Mouse (Mus musculus) heart, embryonic 12.5 days (tissue): Measurements from ENCODE around the gene Ciita. TPM values are rescaled to one million over a fixed set of nuclear protein-coding genes. Genes with fewer than 3 reads are reported as not detected.

Experiments used
- ATAC-seq: fragments of 200-750 bp; cut with Nextera tagmentation; 2 replicates; pipeline ENCODE4 v1.8.0; 2017; ENCODE audit warnings: moderate TSS enrichment, moderate library complexity; ENCODE audit not compliant: insufficient number of reproducible peaks, low FRiP score
- H3K27ac ChIP-seq: fragments of 300-500 bp; sonication (generic); 2 replicates; pipeline ENCODE4 v1.5.1; 2016; ENCODE audit warnings: mild to moderate bottlenecking, moderate library complexity; ENCODE audit not compliant: poor library complexity, severe bottlenecking
- H3K27me3 ChIP-seq: fragments of 300-500 bp; sonication (generic); replicated peaks from 2 replicates; pipeline ENCODE4 v1.6.1; 2016; ENCODE audit warnings: mild to moderate bottlenecking, moderate library complexity
- H3K36me3 ChIP-seq: fragments of 300-500 bp; sonication (generic); 2 replicates; pipeline ENCODE4 v1.6.1; 2016; ENCODE audit warnings: mild to moderate bottlenecking, moderate library complexity
- H3K4me1 ChIP-seq: fragments of 300-500 bp; sonication (generic); replicated peaks from 2 replicates; pipeline ENCODE4 v1.6.1; 2016; ENCODE audit warnings: mild to moderate bottlenecking
- H3K4me2 ChIP-seq: fragments of 300-500 bp; sonication (generic); 2 replicates; pipeline ENCODE4 v1.6.1; 2016; ENCODE audit warnings: mild to moderate bottlenecking, moderate library complexity
- H3K4me3 ChIP-seq: fragments of 300-500 bp; sonication (generic); 2 replicates; pipeline ENCODE4 v1.5.1; 2016; ENCODE audit warnings: mild to moderate bottlenecking
- H3K9ac ChIP-seq: fragments of 300-500 bp; sonication (generic); 2 replicates; pipeline ENCODE4 v1.6.1; 2016; ENCODE audit warnings: mild to moderate bottlenecking, moderate library complexity
- H3K9me3 ChIP-seq: fragments of 300-500 bp; sonication (generic); replicated peaks from 2 replicates; pipeline ENCODE4 v1.6.1; 2016; ENCODE audit warnings: mild to moderate bottlenecking, moderate library complexity
- WGBS: fragments of 180-500 bp; shearing (Covaris S2); methylation state at CpG from one replicate; pipeline ENCODE4 v1.1.7; 2016; 5-methylcytosine and 5-hydroxymethylcytosine counted together
- polyA plus RNA-seq: library from polyadenylated mRNA; unstranded; fragments of >200 nt; fragmentation: Nextera tagmentation; extraction: Ambion mirVana; gene quantifications from 2 replicates; pipeline ENCODE4 v1.2.1, GENCODE M21; 2016

Ciita gene
- polyA plus RNA-seq, 1 experiment from 2014 or later, result 0.17 TPM

DNA sequence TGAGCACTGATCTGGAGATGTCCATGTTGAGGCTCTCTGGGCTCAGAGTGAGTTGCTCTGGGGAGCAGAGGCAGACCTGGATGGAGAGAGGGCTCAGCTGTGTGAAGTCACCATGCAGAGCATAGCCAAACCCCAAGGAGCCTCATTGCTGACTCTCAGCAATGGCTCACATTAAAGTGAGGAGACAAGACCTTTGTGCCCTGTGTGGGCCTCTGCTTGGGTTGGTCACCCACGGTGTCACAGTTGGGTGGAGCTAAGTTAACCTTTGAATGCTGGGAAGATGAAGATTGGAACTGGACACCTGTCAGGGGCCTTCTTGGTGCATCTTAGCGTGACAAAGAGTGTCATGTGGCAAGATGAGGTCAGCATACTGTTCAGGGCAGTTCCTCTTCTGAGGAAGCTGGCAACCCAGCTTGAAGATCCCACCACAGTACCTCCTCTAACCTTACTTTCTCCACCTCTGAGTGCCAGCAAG is 16.0 kb downstream of the Ciita start:
- no peaks in the 10 kb centered on the region for H3K9me3 ChIP-seq
- ATAC-seq, result no peak
- H3K27ac ChIP-seq, result no peak overlapping the region
- H3K36me3 ChIP-seq, result no peaks in the 10 kb centered on the region
- no peak overlapping the region for H3K4me2 ChIP-seq
- H3K4me3 ChIP-seq, result no peak overlapping the region
- H3K9ac ChIP-seq, result no peak overlapping the region
- H3K27me3 ChIP-seq, result peaks cover 22% of the 10 kb centered on the region
- WGBS, result 63% methylated on average over 2 of the region's 2 CpGs
- H3K4me1 ChIP-seq, result no peaks in the 10 kb centered on the region

DNA sequence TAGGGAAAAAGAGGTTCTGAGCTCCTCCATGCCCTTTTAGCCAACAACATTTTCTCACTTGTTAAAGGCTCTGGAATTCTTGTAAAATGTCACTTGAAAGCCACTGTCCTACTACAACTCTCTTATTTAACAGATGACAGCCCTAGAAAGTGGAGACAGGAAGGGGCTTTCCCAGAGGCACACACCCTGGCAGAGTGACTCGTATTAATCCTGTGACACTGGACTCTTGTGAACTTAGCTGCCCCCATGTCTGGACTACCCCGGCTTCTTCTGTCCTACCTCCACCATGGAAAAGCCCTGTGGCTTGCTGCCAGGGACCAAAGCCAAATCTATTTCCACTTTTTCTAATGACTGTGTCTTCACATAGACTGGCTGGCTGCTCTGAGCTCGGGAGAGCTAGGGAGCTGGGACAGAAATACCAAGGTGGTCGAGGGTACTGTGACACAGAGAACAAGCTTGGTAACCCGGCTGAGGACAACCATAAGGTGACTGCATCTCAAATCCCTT is 18.3 kb downstream of the Ciita start:
- WGBS, result 53% methylated on average over 5 of the region's 5 CpGs
- no peak overlapping the region for H3K9ac ChIP-seq
- ATAC-seq, result no peak

DNA sequence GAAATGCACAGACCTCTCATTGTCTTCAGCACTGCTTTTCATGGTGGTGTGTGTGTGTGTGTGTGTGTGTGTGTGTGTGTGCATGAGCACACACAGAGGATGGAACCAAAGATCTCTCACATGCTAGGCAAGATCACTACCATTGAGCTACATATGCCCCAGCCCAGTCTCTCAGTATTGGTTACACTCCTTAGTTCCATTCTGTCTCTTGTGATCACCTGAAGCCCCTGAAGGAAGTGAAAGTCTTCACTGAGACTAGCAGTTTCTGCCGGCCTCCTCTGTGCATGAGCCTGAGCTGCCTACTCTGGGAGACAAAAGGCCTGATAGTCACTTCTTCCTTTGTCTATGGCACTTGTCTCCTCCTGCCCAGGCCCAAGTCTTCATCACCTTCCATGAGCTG is 19.3 kb downstream of the Ciita start:
- WGBS, result 79% methylated on average over 1 of the region's 1 CpGs
- no peak overlapping the region for H3K27ac ChIP-seq
- no peaks in the 10 kb centered on the region for H3K9me3 ChIP-seq
- H3K4me3 ChIP-seq, result no peak overlapping the region
- peaks cover 34% of the 10 kb centered on the region for H3K27me3 ChIP-seq
- no peak overlapping the region for H3K9ac ChIP-seq
- no peak for ATAC-seq
- H3K4me1 ChIP-seq, result no peaks in the 10 kb centered on the region
- H3K4me2 ChIP-seq, result no peak overlapping the region
- H3K36me3 ChIP-seq, result no peaks in the 10 kb centered on the region

More for the DNA sequence above, 18.3 kb downstream of the Ciita start:
- no peaks in the 10 kb centered on the region for H3K9me3 ChIP-seq
- H3K27ac ChIP-seq, result no peak overlapping the region
- H3K27me3 ChIP-seq, result peaks cover 36% of the 10 kb centered on the region
- H3K36me3 ChIP-seq, result no peaks in the 10 kb centered on the region
- no peak overlapping the region for H3K4me2 ChIP-seq
- H3K4me3 ChIP-seq, result no peak overlapping the region
- no peaks in the 10 kb centered on the region for H3K4me1 ChIP-seq

DNA sequence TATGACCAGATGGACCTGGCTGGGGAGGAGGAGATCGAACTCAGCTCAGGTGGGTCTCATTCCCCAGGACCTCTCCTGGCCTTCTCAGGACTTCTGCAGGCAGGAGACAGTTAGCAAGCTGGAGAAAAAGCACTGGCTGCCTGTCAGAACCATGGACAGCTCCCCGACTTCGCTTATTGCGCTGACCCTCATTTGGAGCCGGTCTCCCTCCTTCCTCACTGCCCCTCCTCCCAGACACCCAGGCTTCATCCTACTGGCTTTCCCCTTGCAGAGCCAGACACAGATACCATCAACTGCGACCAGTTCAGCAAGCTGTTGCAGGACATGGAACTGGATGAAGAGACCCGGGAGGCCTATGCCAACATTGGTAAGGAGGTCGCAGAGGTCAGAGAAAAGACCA is 22.0 kb downstream of the Ciita start:
- 14% methylated on average over 8 of the region's 8 CpGs for WGBS
- H3K4me3 ChIP-seq, result no peak overlapping the region
- no peaks in the 10 kb centered on the region for H3K9me3 ChIP-seq
- no peak overlapping the region for H3K9ac ChIP-seq
- no peaks in the 10 kb centered on the region for H3K36me3 ChIP-seq
- no peaks in the 10 kb centered on the region for H3K4me1 ChIP-seq
- no peak overlapping the region for H3K4me2 ChIP-seq
- 0 out of 2 replicates have a peak, but pooled peaks have one; percentile 25 for ATAC-seq
- no peak overlapping the region for H3K27ac ChIP-seq
- H3K27me3 ChIP-seq, result peaks cover 41% of the 10 kb centered on the region

DNA sequence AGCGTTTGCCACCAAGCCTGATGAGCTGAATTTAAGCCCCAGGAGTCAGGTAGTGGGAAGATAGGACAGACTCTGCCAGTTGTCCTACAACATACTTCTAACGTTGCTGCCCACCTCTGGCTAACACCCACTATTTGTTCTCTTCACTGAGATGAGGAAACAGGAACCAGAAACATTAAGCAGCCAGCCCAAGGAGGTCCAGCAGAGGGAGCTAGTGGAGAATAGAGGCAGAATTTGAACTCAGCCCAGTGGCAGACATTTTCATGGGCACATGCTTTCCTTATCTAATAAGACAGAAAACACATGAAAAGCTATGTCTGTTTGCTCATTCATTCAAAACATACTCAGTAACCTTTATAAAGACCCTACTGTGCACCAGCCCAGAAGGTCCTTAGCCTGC is 23.2 kb downstream of the Ciita start:
- 73% methylated on average over 2 of the region's 2 CpGs for WGBS
- Histone ChIP-seq H3K36me3 (no peaks in the 10 kb centered on the region), H3K27me3 (peaks cover 53% of the 10 kb centered on the region), H3K4me2 (no peak overlapping the region), H3K9ac (no peak overlapping the region), H3K4me3 (no peak overlapping the region), H3K9me3 (no peaks in the 10 kb centered on the region), H3K4me1 (no peaks in the 10 kb centered on the region), H3K27ac (no peak overlapping the region)
- ATAC-seq, result no peak

DNA sequence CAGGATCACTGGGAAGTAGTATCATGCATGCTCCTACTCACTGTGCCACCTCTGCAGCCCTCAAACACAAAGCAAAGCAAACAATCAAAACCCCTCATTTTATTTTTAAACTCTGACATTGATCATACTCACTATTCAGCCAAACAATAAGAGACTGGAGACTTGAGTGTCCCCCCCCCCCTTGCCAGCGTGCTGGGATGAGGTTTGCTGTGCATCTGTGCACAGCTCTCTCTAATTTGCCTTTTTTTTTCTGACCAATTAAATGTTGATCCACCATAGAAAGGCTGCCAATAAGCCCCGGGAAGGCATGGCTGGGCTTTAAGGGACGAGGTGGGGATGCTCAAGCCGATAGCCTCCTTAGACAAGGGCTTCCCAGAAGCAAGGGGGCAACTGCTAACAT is 27.6 kb downstream of the Ciita start:
- H3K9ac ChIP-seq, result no peak overlapping the region
- 76% methylated on average over 4 of the region's 4 CpGs for WGBS

DNA sequence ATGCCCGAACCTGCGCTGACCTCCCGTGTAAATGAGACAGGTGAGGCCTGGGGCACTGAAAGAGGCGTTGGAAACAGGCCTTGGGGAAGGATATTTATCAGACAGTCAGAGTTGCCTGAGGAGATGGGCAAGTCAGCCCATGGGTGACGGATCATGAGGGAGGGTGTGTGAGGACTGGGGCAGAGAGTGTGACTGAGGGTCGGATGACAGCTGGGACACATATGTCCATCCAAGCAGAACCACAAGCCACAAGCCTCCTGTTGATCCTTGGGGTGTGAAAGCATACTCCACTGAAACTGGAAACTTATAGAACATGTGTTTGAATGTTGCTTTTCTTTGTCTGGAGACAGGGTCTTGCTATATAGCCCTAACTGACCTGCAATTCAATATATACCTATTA is 28.8 kb downstream of the Ciita start:
- Histone ChIP-seq H3K9ac (no peak overlapping the region), H3K4me1 (no peaks in the 10 kb centered on the region), H3K27ac (no peak overlapping the region), H3K9me3 (no peaks in the 10 kb centered on the region), H3K36me3 (no peaks in the 10 kb centered on the region), H3K4me2 (no peak overlapping the region), H3K27me3 (peaks cover 35% of the 10 kb centered on the region), H3K4me3 (no peak overlapping the region)
- WGBS, result 61% methylated on average over 6 of the region's 6 CpGs
- no peak for ATAC-seq

More for the DNA sequence above, 27.6 kb downstream of the Ciita start:
- Histone ChIP-seq H3K9me3 (no peaks in the 10 kb centered on the region), H3K4me2 (no peak overlapping the region), H3K36me3 (no peaks in the 10 kb centered on the region), H3K4me1 (no peaks in the 10 kb centered on the region), H3K4me3 (no peak overlapping the region), H3K27me3 (peaks cover 46% of the 10 kb centered on the region), H3K27ac (no peak overlapping the region)
- no peak for ATAC-seq

DNA sequence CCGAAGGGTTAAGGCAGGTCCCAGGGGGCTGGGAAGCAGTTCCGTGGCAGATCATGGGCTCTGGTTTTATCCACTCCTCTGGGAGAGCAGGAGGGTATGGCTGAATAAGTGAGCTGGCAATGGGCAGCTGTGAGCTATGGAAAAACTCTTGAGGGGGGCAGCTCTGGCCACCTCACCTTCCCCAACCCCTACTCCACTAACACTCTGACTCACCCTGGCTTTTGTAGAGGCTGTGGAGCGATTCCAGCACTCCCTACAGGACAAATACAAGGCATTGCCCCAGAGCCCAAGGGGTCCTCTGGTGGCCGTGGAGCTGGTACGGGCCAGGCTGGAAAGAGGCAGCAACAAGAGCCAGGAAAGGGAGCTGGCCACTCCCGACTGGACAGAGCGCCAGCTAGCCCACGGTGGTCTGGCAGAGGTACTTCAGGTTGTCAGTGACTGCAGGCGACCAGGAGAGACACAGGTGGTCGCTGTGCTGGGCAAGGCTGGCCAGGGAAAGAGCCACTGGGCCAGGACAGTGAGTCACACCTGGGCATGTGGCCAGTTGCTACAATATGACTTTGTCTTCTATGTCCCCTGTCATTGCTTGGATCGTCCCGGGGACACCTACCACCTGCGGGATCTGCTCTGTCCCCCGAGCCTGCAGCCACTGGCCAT is 30.7 kb downstream of the Ciita start:
- H3K4me3 ChIP-seq, result no peak overlapping the region
- H3K27me3 ChIP-seq, result peaks cover 32% of the 10 kb centered on the region
- no peak overlapping the region for H3K9ac ChIP-seq
- no peak overlapping the region for H3K4me2 ChIP-seq
- no peaks in the 10 kb centered on the region for H3K9me3 ChIP-seq
- no peak overlapping the region for H3K27ac ChIP-seq
- no peak for ATAC-seq
- H3K36me3 ChIP-seq, result no peaks in the 10 kb centered on the region
- no peaks in the 10 kb centered on the region for H3K4me1 ChIP-seq
- 53% methylated on average over 14 of the region's 14 CpGs for WGBS

DNA sequence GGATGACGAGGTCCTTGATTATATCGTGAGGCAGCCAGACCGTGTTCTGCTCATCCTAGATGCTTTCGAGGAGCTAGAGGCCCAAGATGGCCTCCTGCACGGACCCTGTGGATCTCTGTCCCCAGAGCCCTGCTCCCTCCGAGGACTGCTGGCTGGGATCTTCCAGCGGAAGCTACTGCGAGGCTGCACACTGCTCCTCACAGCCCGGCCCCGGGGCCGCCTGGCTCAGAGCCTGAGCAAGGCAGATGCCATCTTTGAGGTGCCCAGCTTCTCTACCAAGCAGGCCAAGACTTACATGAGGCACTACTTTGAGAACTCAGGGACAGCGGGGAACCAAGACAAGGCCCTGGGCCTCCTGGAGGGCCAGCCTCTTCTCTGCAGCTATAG is 31.3 kb downstream of the Ciita start:
- no peak overlapping the region for H3K4me2 ChIP-seq
- no peak overlapping the region for H3K9ac ChIP-seq
- H3K27me3 ChIP-seq, result peaks cover 27% of the 10 kb centered on the region
- no peak for ATAC-seq
- WGBS, result 79% methylated on average over 12 of the region's 12 CpGs
- no peaks in the 10 kb centered on the region for H3K36me3 ChIP-seq
- H3K27ac ChIP-seq, result no peak overlapping the region
- H3K4me3 ChIP-seq, result no peak overlapping the region
- H3K4me1 ChIP-seq, result no peaks in the 10 kb centered on the region
- no peaks in the 10 kb centered on the region for H3K9me3 ChIP-seq

DNA sequence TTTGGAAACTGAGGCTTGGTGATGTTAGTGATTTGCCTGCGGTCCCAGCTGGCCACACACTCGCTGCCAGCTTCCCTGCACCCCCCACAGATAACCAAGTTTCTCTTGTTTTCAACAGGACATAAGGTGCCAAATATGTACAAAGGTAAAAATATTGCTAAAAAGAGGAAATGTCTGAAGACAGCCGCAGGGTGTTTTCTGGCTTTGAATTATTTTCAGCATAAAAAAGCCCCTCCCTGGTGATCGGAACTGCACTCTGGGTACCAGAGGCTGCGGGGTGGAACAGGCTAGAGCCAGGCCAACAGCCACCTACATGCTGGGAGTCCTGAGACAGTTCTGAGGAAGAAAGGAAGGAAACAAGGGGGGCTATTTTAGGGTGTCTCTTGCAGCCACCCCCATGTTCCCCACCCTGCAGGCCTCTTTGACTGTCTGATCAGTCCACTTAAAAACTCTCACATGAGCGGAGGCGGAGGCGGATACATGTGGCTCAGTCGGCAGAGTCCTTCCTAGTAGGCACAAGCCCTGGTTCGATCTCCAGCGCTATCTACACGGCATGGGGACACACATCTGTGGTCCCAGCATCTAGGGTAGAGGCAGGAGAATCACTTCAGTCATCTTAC is 36.2 kb downstream of the Ciita start:
- Histone ChIP-seq H3K9me3 (no peaks in the 10 kb centered on the region), H3K36me3 (no peaks in the 10 kb centered on the region), H3K4me1 (no peaks in the 10 kb centered on the region), H3K27ac (no peak overlapping the region), H3K4me2 (no peak overlapping the region), H3K9ac (no peak overlapping the region), H3K27me3 (no peaks in the 10 kb centered on the region), H3K4me3 (no peak overlapping the region)
- WGBS, result 82% methylated on average over 12 of the region's 12 CpGs
- ATAC-seq, result no peak

DNA sequence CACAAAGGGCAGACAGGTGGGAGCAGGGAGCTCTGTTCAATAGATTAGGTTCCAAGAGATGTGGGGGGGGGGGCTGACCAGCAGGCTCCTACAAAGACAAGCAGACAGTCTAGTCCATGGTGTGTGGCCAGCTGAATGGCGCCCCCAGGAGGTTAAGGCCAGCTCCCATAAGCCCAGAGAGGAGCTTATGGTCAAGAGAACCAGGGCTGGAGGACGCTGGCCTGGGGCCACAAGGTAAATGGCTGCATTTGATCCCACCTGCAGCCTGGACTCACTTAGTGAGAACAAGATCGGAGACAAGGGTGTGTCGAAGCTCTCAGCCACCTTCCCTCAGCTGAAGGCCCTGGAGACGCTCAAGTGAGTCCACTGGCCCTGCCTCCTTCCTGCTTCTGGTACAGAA is 38.2 kb downstream of the Ciita start:
- H3K4me1 ChIP-seq, result peaks cover 3% of the 10 kb centered on the region; the same call in 1 of the 2 replicates
- no peak overlapping the region for H3K4me2 ChIP-seq
- WGBS, result 54% methylated on average over 5 of the region's 5 CpGs
- no peaks in the 10 kb centered on the region for H3K36me3 ChIP-seq
- H3K27ac ChIP-seq, result no peak overlapping the region
- no peaks in the 10 kb centered on the region for H3K27me3 ChIP-seq
- no peak overlapping the region for H3K4me3 ChIP-seq
- no peak overlapping the region for H3K9ac ChIP-seq
- no peak for ATAC-seq
- no peaks in the 10 kb centered on the region for H3K9me3 ChIP-seq
